Mouse (Mus musculus): ENCODE data around the gene Chst5. TPM values are rescaled to one million over a fixed set of nuclear protein-coding genes. Genes with fewer than 3 reads are reported as not detected.
"Not testable (repeated sequence)": the region's sequence is repeated elsewhere in the genome, so short reads cannot be mapped to it uniquely, and the experiment has no call there.

Gene Chst5
- total RNA-seq, 2 experiments from 2014 or later: 0.40 to 0.53 TPM

DNA sequence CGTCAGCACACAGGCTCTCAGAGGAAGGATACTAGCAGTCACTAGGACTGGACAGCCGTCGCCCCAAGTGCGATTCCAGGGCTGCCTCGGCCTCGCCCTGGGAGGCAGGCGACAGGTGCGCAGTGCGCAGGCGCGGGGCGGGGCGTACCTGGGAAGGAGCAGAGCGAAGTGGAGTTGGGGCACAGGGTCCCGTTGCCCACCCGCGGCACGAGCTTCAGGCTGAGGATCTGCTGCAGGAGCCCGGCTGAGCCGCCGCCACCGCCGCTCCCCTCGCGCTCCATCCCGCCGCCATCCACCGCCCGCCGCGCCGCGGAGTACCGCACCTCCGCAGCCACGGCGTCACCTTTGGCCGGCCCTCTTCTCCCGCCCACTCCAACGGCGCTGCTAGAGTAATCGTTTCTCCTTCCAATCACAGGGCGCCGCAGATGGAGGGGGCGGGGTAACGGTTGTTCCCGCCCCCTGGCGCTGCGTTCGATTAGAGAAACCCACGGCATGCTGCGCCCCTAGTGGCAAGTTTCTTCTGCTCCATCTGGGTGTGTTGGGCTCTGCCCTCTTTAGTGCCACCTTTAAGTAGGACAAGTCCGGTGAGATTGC lies 33.8 kb downstream of the Chst5 start, which contains the start of gene Tmem170:
TSS of gene Tmem170 (minus strand) at position 396 of the 594 bp plus-strand sequence.
- peak; percentile 99 for DNase-seq (ENCODE audit: low spot score in 2 of 2)

GRCm38 (mm10) chr8:111875758-111876157 lies 34.5 kb downstream of the Chst5 start:
- no peak for DNase-seq (ENCODE audit: low spot score in 2 of 2)

DNA sequence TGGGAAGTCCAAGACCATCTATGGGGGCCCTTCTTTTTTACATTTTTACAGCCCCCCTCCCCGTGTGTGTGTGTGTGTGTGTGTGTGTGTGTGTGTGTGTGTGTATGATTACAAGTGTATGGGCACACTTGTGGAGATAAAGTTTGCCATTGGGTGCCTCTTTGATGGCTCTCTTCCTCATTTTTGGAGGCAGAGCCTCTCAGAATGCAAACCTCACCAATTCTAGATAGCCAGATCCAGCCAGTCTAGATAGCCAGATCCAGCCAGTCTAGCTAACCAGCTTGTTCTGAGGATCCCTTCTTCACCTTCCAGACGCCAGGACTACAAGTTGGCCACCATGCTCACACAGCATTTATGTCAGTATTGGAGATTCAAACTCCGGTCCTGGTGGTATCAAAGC lies 39.0 kb downstream of the Chst5 start:
- DNase-seq (ENCODE audit: low spot score in 2 of 2): no peak

DNA sequence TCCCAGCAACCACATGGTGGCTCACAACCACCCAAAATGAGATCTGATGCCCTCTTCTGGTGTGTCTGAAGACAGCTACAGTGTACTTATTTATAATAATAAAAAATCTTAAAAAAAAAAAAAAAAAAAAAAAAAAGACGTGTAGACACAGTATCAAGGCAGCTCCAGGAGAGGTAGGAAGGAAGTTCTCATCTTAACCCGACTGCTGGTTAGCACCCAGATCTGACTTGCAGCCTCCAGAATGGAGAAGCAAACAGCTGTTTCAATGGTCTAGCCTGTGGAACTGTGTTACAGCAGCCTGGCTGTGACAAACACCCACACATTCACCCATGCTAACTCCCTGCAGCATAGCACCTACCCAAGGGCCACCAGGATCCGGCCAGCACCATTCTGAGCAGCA lies 39.9 kb downstream of the Chst5 start:
- no peak for DNase-seq (ENCODE audit: low spot score in 2 of 2)

DNA sequence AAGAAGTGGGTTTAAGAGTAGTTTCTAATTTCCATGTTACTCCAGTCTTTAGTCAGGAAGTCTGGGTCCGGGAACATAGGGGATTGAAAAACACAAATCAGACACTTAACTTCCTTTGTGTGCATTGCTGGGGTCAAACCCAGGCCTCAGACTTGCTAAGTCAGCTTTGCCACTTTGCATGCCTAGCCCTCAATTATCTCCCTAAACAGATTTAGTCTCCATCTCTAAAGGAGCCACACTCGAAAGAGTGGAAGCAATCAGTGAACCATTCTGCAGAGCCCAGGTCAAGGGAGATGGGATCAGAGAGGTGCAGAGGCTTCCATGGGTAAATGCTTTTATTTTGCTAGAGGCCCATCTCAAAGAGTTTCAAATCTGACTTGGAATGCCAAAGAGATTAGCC lies 41.6 kb downstream of the Chst5 start:
- DNase-seq (ENCODE audit: low spot score in 2 of 2): no peak

- DNase-seq (ENCODE audit: low spot score in 2 of 2): no peak
These were observed 44.4 kb downstream of the Chst5 start for GRCm38 (mm10) chr8:111865857-111866256.

DNA sequence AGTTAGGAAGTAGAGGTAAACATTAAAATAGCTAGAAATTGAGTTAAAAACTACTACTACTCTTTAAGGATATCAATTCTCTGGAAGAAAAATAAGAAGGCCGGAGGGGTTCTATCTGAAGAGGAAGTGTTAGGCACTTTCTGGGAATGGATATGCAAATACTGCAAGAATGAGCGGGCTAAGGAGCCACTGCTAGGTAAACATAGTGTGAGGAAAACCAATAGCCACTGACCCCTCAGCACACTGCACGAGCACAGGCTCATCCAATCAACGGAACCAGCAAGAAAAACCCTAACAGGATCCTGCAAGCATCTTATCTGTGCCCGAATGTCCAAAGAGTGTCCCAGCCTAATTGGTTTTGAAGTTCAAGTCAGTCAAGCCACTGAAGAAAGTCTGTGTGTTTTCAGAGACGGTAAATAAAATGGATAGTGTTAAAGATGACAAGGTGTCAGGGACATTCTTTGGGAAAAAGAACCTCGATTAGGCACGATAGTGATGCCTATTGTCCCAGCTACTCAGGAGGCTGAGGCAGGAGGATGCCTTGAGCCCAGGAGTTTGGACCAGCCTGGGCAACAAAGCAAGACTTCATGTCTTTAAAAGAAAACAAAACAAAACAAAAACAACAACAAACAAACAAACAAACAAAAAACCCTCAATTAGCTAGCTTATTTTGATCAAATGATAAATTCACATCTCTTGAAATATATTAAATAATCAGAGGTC lies 45.0 kb downstream of the Chst5 start:
- no peak for DNase-seq (ENCODE audit: low spot score in 2 of 2)

GRCm38 (mm10) chr8:111864648-111865047 lies 45.6 kb downstream of the Chst5 start:
- no peak for DNase-seq (ENCODE audit: low spot score in 2 of 2)

GRCm38 (mm10) chr8:111863280-111863679 lies 47.0 kb downstream of the Chst5 start:
- DNase-seq (ENCODE audit: low spot score in 2 of 2): no peak

GRCm38 (mm10) chr8:111855977-111856376 lies 54.3 kb downstream of the Chst5 start:
- no peak for DNase-seq (ENCODE audit: low spot score in 2 of 2)

DNA sequence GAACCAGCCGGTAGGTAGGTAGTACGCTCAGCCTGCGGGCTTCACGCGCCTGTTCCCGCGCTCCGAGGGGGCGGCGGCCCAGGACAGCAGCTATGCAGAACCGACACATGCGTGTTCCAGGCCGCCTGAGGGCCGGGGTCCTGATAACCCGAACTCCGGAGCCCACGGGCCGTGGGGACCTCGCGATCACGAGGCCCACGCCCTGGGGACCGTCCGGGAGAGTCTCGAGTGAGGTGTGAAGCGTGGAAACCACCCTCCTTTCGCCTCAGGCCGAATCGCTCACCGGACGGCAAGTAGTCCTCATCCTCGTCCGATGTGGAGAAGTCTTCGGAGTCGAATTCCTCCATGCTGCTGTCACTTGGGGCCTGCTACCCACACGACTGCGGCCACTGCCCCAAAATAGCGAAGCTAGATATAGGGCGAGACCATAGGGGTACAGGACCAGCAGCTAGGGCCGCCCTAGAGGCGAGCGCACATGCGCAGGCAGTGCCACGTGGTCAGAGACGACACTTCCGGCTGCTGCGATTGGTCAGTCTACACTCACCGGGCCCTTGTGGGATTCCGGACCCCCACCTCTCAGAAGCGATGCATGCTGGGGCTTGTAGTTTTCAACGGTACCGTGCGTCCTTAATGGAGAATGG lies 56.3 kb downstream of the Chst5 start, which contains the start of gene Cfdp1:
TSS of gene Cfdp1 (minus strand) at position 431 of the 641 bp plus-strand sequence.
- peak; percentile 96 to 97 for DNase-seq (ENCODE audit: low spot score in 2 of 2)

GRCm38 (mm10) chr8:111853219-111853618 lies 57.0 kb downstream of the Chst5 start:
- DNase-seq (ENCODE audit: low spot score in 2 of 2): not testable (repeated sequence)

DNA sequence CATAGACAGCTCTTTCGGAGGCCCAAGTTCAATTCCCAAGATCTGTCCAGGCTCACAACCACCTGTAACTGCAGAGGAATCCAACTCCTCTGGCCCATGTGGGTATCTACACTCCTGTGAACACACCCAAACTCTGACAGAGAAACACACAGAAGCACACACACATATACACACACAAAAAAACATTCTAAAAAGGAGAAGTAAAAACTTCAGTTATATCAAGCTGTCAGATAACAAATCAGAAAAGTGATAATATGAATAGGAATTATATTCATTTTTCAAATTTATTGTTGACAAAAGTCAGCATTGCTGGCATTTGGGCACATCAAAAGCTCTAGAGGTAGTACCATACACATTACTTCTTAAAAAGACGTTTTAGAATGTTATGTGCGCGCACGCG lies 63.5 kb downstream of the Chst5 start:
- DNase-seq (ENCODE audit: low spot score in 2 of 2): no peak

Other genes starting within 250 kb of the Chst5 start
- not detected for gene Ctrb1, start 219.4 kb downstream of the Chst5 start, total RNA-seq (2021)
- gene Bcar1, start 166.6 kb downstream of the Chst5 start, total RNA-seq (2021): 10 to 100 TPM; 51.1 to 51.3 TPM
- gene Cfdp1, start 56.2 kb downstream of the Chst5 start, total RNA-seq (2021): 10 to 100 TPM; 80.1 to 85.3 TPM
- 1 to 10 TPM; 4.1 to 4.2 TPM for gene Tmem170, start 33.7 kb downstream of the Chst5 start, total RNA-seq (2021)
- gene Tmem231, start 23.4 kb upstream of the Chst5 start, total RNA-seq (2021): 10 to 100 TPM; 12.0 to 12.7 TPM
- gene Gabarapl2, start 30.3 kb upstream of the Chst5 start, total RNA-seq (2021): 100 to 1,000 TPM; 221 to 236 TPM
- gene Adat1, start 81.9 kb upstream of the Chst5 start, total RNA-seq (2021): 1 to 10 TPM; 5.9 to 6.1 TPM
- 10 to 100 TPM; 78.9 to 81.3 TPM for gene Kars, start 100.9 kb upstream of the Chst5 start, total RNA-seq (2021)
- 10 to 100 TPM; 39.2 to 39.7 TPM for gene Terf2ip, start 101.0 kb upstream of the Chst5 start, total RNA-seq (2021)
- not detected for gene Gm6793, start 104.6 kb upstream of the Chst5 start, total RNA-seq (2021)

Data from left cerebral cortex, adult 18-20 months (tissue).